Comparison of ENCODE assay signal across 15 mouse cellular contexts in genomic region chr11:97677842-97678241, GRCm38 (mm10). TPM values are rescaled to one million over a fixed set of nuclear protein-coding genes. Genes with fewer than 3 reads are reported as not detected.
DNase-seq lines count a peak whose midpoint lies in the region; ATAC-seq and TF ChIP-seq lines count a peak whose summit lies in the region.
"Had no signal": no experiment of that assay in that cellular context is flagged by ENCODE, and none has a peak within 500 bp of the region (broad histone marks: within the 10 kb centered on the region; RNA-seq: fewer than 3 reads in every experiment).

No protein-coding gene starts in this region.

- DNase-seq in forebrain, embryonic 10.5 days (ENCODE audit: extremely low spot score, low spot score), result no peak
- no peak for DNase-seq in liver, postnatal 0 days
- no peak for DNase-seq in liver
- no peak for DNase-seq in kidney, postnatal 4 days
- DNase-seq in cerebellum, adult 11 months, result no peak
- DNase-seq: adrenal gland, postnatal 36 days; cerebellum, adult 8-10 months; kidney, adult 2 months had no signal

- H3K4me1 ChIP-seq in forebrain, embryonic 10.5 days, result peaks cover 44% of the 10 kb centered on the region
- H3K4me1 ChIP-seq in forebrain, embryonic 16.5 days (replicated peaks; ENCODE audit: control insufficient read depth, insufficient read depth, low read length), result peaks cover 24% of the 10 kb centered on the region
- no peaks in the 10 kb centered on the region for H3K4me1 ChIP-seq in liver, postnatal 0 days (ENCODE audit: insufficient read depth)
- H3K4me1 ChIP-seq in forebrain, embryonic 13.5 days, result peaks cover 35% of the 10 kb centered on the region
- peaks cover 36% of the 10 kb centered on the region for H3K4me1 ChIP-seq in midbrain, embryonic 13.5 days (replicated peaks)
- H3K4me1 ChIP-seq: liver, embryonic 12.5 days had no signal

- H3K4me3 ChIP-seq in forebrain, embryonic 10.5 days, result peak overlapping the region; percentile 19; the same call in 1 of the 2 replicates
- no peak overlapping the region for H3K4me3 ChIP-seq in forebrain, embryonic 16.5 days (replicated peaks; ENCODE audit: low read length)
- H3K4me3 ChIP-seq in liver, postnatal 0 days (ENCODE audit: low read depth, low read length), result no peak overlapping the region
- H3K4me3 ChIP-seq in forebrain, embryonic 13.5 days, result no peak overlapping the region; the same call in 1 of the 2 replicates
- H3K4me3 ChIP-seq in midbrain, embryonic 13.5 days (replicated peaks), result no peak overlapping the region
- H3K4me3 ChIP-seq: embryonic facial prominence, embryonic 15.5 days; heart, embryonic 15.5 days; liver, embryonic 12.5 days had no signal

- H3K4me2 ChIP-seq in forebrain, embryonic 16.5 days (ENCODE audit: low read length), result no peak overlapping the region
- H3K4me2 ChIP-seq in liver, postnatal 0 days (ENCODE audit: low read depth, low read length), result no peak overlapping the region
- H3K4me2 ChIP-seq in forebrain, embryonic 13.5 days, result no peak overlapping the region
- no peak overlapping the region for H3K4me2 ChIP-seq in midbrain, embryonic 13.5 days (replicated peaks)
- H3K4me2 ChIP-seq: embryonic facial prominence, embryonic 15.5 days; heart, embryonic 15.5 days; liver, embryonic 12.5 days had no signal

- H3K9ac ChIP-seq in forebrain, embryonic 16.5 days (replicated peaks; ENCODE audit: low read depth, low read length), result no peak overlapping the region
- no peak overlapping the region for H3K9ac ChIP-seq in liver, postnatal 0 days (replicated peaks)
- H3K9ac ChIP-seq in forebrain, embryonic 13.5 days, result 0 out of 2 replicates have a peak overlapping the region, but pooled peaks have one; percentile 21
- H3K9ac ChIP-seq in midbrain, embryonic 13.5 days (replicated peaks), result peak overlapping the region; percentile 28; the same call in 1 of the 2 replicates
- H3K9ac ChIP-seq: embryonic facial prominence, embryonic 15.5 days; heart, embryonic 15.5 days; liver, embryonic 12.5 days had no signal

- peak; percentile 16; the same call in 1 of the 2 replicates for TF ChIP-seq CTCF in liver, postnatal 0 days (IDR thresholded peaks at IDR 0.05; ENCODE audit: low read depth)

- 27% methylated on average over 8 of the region's 8 CpGs for WGBS in forebrain, embryonic 10.5 days
- WGBS in forebrain, embryonic 16.5 days, result 42% methylated on average over 8 of the region's 8 CpGs
- WGBS in liver, postnatal 0 days (ENCODE audit: insufficient replicate concordance), result 77% methylated on average over 8 of the region's 8 CpGs
- 31% methylated on average over 8 of the region's 8 CpGs for WGBS in forebrain, embryonic 13.5 days
- 28% methylated on average over 8 of the region's 8 CpGs for whole genome bisulfite sequencing in midbrain, embryonic 13.5 days

- peak overlapping the region; percentile 76 for H3K27ac ChIP-seq in forebrain, embryonic 10.5 days
- no peak overlapping the region for H3K27ac ChIP-seq in forebrain, embryonic 16.5 days (ENCODE audit: low read length)
- H3K27ac ChIP-seq in liver, postnatal 0 days (ENCODE audit: low read depth), result no peak overlapping the region
- H3K27ac ChIP-seq in forebrain, embryonic 13.5 days, result peak overlapping the region; percentile 31
- peak overlapping the region; percentile 47; the same call in 1 of the 2 replicates for H3K27ac ChIP-seq in midbrain, embryonic 13.5 days
- H3K27ac ChIP-seq: heart, embryonic 15.5 days; liver, embryonic 12.5 days had no signal

- no peaks in the 10 kb centered on the region for H3K9me3 ChIP-seq in forebrain, embryonic 10.5 days
- no peaks in the 10 kb centered on the region for H3K9me3 ChIP-seq in forebrain, embryonic 16.5 days (ENCODE audit: control insufficient read depth, low read length)
- H3K9me3 ChIP-seq in liver, postnatal 0 days (ENCODE audit: low read length), result no peaks in the 10 kb centered on the region
- no peaks in the 10 kb centered on the region for H3K9me3 ChIP-seq in forebrain, embryonic 13.5 days (replicated peaks)
- no peaks in the 10 kb centered on the region for H3K9me3 ChIP-seq in midbrain, embryonic 13.5 days
- H3K9me3 ChIP-seq: embryonic facial prominence, embryonic 15.5 days; heart, embryonic 15.5 days; liver, embryonic 12.5 days had no signal

- H3K27me3 ChIP-seq in forebrain, embryonic 10.5 days (ENCODE audit: poor library complexity, severe bottlenecking), result peaks cover 14% of the 10 kb centered on the region; the same call in 1 of the 2 replicates
- no peaks in the 10 kb centered on the region for H3K27me3 ChIP-seq in forebrain, embryonic 16.5 days (replicated peaks; ENCODE audit: control insufficient read depth, insufficient read depth, low read length)
- no peaks in the 10 kb centered on the region for H3K27me3 ChIP-seq in liver, postnatal 0 days (ENCODE audit: insufficient read depth, low read length)
- H3K27me3 ChIP-seq in forebrain, embryonic 13.5 days, result no peaks in the 10 kb centered on the region
- 0 out of 2 replicates have a peak, but pooled peaks cover 4% of the 10 kb centered on the region for H3K27me3 ChIP-seq in midbrain, embryonic 13.5 days
- H3K27me3 ChIP-seq: embryonic facial prominence, embryonic 15.5 days; heart, embryonic 15.5 days; Patski had no signal

- no peak for TF ChIP-seq EP300 in liver, postnatal 0 days (IDR thresholded peaks at IDR 0.05; ENCODE audit: low read depth)

- no peak for ATAC-seq in forebrain, embryonic 16.5 days
- ATAC-seq in liver, postnatal 0 days, result no peak
- no peak for ATAC-seq in forebrain, embryonic 13.5 days
- ATAC-seq in midbrain, embryonic 13.5 days, result no peak
- ATAC-seq: liver, embryonic 12.5 days; Patski had no signal

- H3K36me3 ChIP-seq in forebrain, embryonic 10.5 days (replicated peaks), result peaks cover 98% of the 10 kb centered on the region
- peaks cover 23% of the 10 kb centered on the region for H3K36me3 ChIP-seq in forebrain, embryonic 16.5 days (ENCODE audit: control insufficient read depth, insufficient read depth)
- H3K36me3 ChIP-seq in liver, postnatal 0 days (replicated peaks; ENCODE audit: insufficient read depth, low read length), result peaks cover 27% of the 10 kb centered on the region
- H3K36me3 ChIP-seq in forebrain, embryonic 13.5 days (ENCODE audit: poor library complexity, severe bottlenecking), result peaks cover 95% of the 10 kb centered on the region
- peaks cover 97% of the 10 kb centered on the region for H3K36me3 ChIP-seq in midbrain, embryonic 13.5 days

RNA-seq across cellular contexts. Expression of gene Cisd3, which starts 7.8 kb away (rescaled TPM):
- polyA plus RNA-seq in forebrain, embryonic 10.5 days (2016; fragmentation: Nextera tagmentation; extraction: Ambion mirVana), result 17.0 and 21.7 TPM in 2 replicates
- 14.6 and 15.4 TPM in 2 replicates for polyA plus RNA-seq in forebrain, embryonic 16.5 days (2015; fragmentation: Nextera tagmentation; extraction: Ambion mirVana)
- polyA plus RNA-seq in liver, postnatal 0 days (2015; fragmentation: Nextera tagmentation; extraction: Ambion mirVana), result 54.6 and 63.7 TPM in 2 replicates
- polyA plus RNA-seq in forebrain, embryonic 13.5 days (2015; fragmentation: Nextera tagmentation; extraction: Ambion mirVana), result 12.8 and 17.3 TPM in 2 replicates
- polyA plus RNA-seq in midbrain, embryonic 13.5 days (2015; fragmentation: Nextera tagmentation; extraction: Ambion mirVana), result 14.4 and 16.1 TPM in 2 replicates

RNA-seq across cellular contexts. Expression of gene Mllt6, which starts 14.6 kb away (rescaled TPM):
- polyA plus RNA-seq in forebrain, embryonic 10.5 days (2016; fragmentation: Nextera tagmentation; extraction: Ambion mirVana), result 1.5 and 2.5 TPM in 2 replicates
- polyA plus RNA-seq in forebrain, embryonic 16.5 days (2015; fragmentation: Nextera tagmentation; extraction: Ambion mirVana), result 4.2 and 5.1 TPM in 2 replicates
- 0.32 and 0.38 TPM in 2 replicates for polyA plus RNA-seq in liver, postnatal 0 days (2015; fragmentation: Nextera tagmentation; extraction: Ambion mirVana)
- polyA plus RNA-seq in forebrain, embryonic 13.5 days (2015; fragmentation: Nextera tagmentation; extraction: Ambion mirVana), result 3.2 and 3.5 TPM in 2 replicates
- polyA plus RNA-seq in midbrain, embryonic 13.5 days (2015; fragmentation: Nextera tagmentation; extraction: Ambion mirVana), result 3.1 and 3.9 TPM in 2 replicates

RNA-seq across cellular contexts. Expression of gene Pcgf2, which starts 22.5 kb away (rescaled TPM):
- polyA plus RNA-seq in forebrain, embryonic 10.5 days (2016; fragmentation: Nextera tagmentation; extraction: Ambion mirVana), result 18.4 and 20.9 TPM in 2 replicates
- 14.8 and 19.8 TPM in 2 replicates for polyA plus RNA-seq in forebrain, embryonic 16.5 days (2015; fragmentation: Nextera tagmentation; extraction: Ambion mirVana)
- 1.9 TPM in 2 replicates for polyA plus RNA-seq in liver, postnatal 0 days (2015; fragmentation: Nextera tagmentation; extraction: Ambion mirVana)
- 21.5 and 22.9 TPM in 2 replicates for polyA plus RNA-seq in forebrain, embryonic 13.5 days (2015; fragmentation: Nextera tagmentation; extraction: Ambion mirVana)
- 23.6 and 25.3 TPM in 2 replicates for polyA plus RNA-seq in midbrain, embryonic 13.5 days (2015; fragmentation: Nextera tagmentation; extraction: Ambion mirVana)

RNA-seq across cellular contexts. Expression of gene Psmb3, which starts 25.4 kb away (rescaled TPM):
- 627 and 634 TPM in 2 replicates for polyA plus RNA-seq in forebrain, embryonic 10.5 days (2016; fragmentation: Nextera tagmentation; extraction: Ambion mirVana)
- 403 and 431 TPM in 2 replicates for polyA plus RNA-seq in forebrain, embryonic 16.5 days (2015; fragmentation: Nextera tagmentation; extraction: Ambion mirVana)
- 244 and 267 TPM in 2 replicates for polyA plus RNA-seq in liver, postnatal 0 days (2015; fragmentation: Nextera tagmentation; extraction: Ambion mirVana)
- polyA plus RNA-seq in forebrain, embryonic 13.5 days (2015; fragmentation: Nextera tagmentation; extraction: Ambion mirVana), result 559 and 571 TPM in 2 replicates
- 503 and 505 TPM in 2 replicates for polyA plus RNA-seq in midbrain, embryonic 13.5 days (2015; fragmentation: Nextera tagmentation; extraction: Ambion mirVana)

RNA-seq across cellular contexts. Expression of gene Epop, which starts 48.3 kb away (rescaled TPM):
- polyA plus RNA-seq in forebrain, embryonic 10.5 days (2016; fragmentation: Nextera tagmentation; extraction: Ambion mirVana), result 11.4 and 11.6 TPM in 2 replicates
- 2.1 and 2.6 TPM in 2 replicates for polyA plus RNA-seq in forebrain, embryonic 16.5 days (2015; fragmentation: Nextera tagmentation; extraction: Ambion mirVana)
- polyA plus RNA-seq in liver, postnatal 0 days (2015; fragmentation: Nextera tagmentation; extraction: Ambion mirVana), result 1.1 and 1.6 TPM in 2 replicates
- 3.5 and 3.9 TPM in 2 replicates for polyA plus RNA-seq in forebrain, embryonic 13.5 days (2015; fragmentation: Nextera tagmentation; extraction: Ambion mirVana)
- 3.0 and 4.2 TPM in 2 replicates for polyA plus RNA-seq in midbrain, embryonic 13.5 days (2015; fragmentation: Nextera tagmentation; extraction: Ambion mirVana)

Comparison
In these comparisons a context has a peak if more than half of its experiments do, and no peak if none do; other contexts are left out.
1. H3K27ac ChIP-seq: peak in forebrain, embryonic 10.5 days (single experiment), forebrain, embryonic 13.5 days (single experiment) and midbrain, embryonic 13.5 days (single experiment); none in forebrain, embryonic 16.5 days (single experiment) and liver, postnatal 0 days (single experiment).
2. H3K9ac ChIP-seq: peak in forebrain, embryonic 13.5 days (single experiment) and midbrain, embryonic 13.5 days (single experiment); none in forebrain, embryonic 16.5 days (single experiment) and liver, postnatal 0 days (single experiment).